Mouse (Mus musculus) T-helper 2 cell (primary cell): ENCODE data around the gene Mark3.

Source experiments
- in situ Hi-C: fragments of 300-600 bp; cut with MboI, MseI; formaldehyde crosslinking; loops from one replicate; pipeline ENCODE4 v1.15.1; 2025; ENCODE audit warnings: high pct_unique_total_duplicates

Mark3 gene

DNA sequence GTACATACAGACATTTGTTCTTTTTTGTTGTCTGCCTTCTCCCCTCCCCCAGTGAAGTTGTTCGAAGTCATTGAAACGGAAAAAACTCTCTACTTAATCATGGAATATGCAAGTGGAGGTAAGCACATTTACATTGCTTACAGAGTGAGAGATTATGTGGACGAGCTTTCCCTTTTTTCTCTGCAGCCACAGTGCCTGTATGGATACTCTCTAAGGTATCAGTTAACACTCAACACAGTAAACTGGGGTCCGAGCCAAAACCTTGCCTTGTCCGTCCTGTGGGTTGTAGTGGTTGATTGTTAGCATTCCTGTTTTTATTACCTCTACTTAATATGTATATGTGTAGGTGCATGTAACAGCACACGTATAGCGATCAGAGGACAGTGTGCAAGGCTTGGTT is 43.9 kb downstream of the Mark3 start:
- in situ Hi-C loops = no loop called here

DNA sequence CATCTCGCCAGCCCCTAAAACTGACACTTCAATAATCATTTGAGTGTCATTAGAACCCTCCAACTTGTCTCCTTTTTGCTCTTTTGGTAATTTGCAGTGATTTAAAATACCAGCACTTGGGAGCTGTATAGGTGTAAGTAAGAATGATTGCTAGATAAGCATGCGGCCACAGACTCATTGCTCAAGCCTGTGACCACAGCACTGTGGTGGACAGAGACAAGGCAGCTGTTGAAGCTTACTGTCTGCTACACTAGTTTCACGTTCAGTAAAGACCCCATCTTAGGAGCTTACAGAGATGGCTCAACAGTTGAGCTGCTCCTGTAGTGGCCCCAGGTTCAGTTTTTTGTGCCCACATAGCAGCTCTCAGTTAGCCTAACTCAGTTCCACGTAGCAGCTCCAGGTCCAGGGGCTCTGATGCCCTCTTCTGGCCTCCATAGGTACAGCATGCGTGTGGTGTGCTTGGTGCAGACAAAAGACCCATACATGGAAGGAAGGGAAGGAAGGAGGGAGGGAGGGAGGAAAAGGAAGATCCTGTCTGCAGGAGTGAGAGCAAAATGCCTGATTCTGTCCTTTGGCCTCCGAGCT is 73.8 kb downstream of the Mark3 start:
- in situ Hi-C loops = no loop called here

DNA sequence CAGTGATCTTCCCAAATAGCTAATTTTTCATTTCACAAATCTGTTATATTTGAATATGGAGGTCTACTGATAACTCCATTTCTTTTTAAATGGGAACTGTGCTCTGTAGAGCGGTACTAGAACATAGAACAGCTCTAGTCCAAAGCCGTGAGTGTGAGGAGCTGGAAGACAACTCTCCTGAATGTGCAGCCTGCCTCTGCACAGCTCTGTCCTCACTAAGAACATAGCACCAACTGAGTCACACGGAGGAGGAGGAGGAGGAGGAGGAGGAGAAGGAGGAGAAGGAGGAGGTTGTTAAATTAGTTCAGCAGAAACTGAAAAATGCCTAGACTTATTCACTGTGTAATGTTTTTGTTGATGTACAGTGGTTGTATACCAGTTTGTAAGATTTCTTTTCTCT is 78.6 kb downstream of the Mark3 start:
- in situ Hi-C loops = no loop called here

DNA sequence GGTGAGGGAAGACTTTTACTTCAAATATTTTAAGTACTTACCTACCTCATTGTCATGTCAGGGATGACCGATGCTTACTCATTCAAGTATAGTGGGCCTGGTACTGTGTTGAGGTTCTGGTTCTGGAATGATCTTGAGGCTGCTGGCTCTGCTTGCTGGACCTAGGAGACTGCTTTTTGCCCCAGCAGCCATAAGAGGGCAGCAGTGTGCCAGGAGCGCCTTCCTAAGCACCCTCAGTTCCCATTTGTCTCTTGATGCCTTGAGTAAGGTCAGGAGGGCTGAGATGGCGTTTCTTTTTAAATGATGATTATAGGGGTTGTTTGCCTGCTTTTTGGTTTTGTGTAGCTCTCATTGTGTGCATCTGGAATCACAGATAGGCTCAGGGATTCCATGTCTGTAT is 79.1 kb downstream of the Mark3 start:
- in situ Hi-C loops = no loop called here

DNA sequence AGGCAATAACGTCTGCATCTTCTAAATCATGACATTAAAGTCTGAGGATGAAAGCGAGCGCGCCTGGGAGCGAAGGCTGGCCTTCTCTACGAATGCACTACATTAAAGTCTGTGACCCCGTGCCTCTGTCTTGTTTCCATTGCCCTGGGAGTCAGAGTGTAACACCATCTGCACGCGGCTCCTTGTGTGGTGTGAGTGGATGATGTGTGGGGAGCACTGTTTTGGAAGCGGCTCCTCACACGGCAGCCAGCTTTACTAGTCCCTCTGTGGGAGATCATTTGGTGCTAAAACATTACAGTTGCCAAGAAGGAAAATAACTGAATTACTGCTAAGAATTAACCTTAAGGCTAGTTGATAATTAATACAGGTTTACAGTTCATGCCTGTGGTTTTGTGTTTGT is 81.4 kb downstream of the Mark3 start:
- in situ Hi-C loops = no loop called here

DNA sequence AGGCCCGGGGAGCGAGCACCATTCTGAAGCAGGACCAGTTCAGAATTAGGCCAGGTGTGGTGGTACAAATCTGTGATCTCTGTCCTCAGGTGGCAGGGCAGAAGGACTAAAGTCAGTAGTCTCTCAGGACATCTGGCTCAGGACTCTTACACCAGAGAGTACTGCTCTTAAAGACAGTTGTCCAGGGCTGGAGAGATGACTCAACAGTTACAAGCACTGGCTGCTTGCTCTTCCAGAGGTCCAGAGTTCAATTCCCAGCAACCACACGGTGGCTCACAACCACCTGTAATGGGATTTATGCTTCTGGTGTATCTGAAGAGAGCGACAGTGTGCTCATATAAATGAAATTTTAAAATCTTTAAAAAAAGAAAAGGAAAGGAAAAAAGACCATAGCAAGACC is 85.0 kb downstream of the Mark3 start:
- in situ Hi-C loops = no loop called here

DNA sequence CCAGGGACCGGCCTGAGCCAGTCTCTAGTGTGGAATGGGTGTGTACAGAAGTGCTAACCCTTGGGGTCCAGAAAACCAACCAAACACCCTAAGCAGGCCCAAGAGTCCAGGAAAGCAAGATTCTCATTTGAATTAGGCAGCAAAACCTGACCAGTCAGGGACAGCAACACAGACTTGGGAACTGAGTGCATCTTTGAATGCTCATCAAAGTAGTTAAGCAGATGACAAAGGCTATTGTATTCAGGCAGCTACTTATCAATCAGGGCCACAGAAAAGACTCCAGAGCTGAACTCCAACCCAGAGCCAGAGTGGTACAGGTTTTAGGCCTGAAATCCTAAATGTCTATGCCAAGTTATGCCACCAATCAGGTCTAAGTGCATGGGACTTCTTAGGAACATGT is 86.3 kb downstream of the Mark3 start:
- in situ Hi-C loops = loop anchor here (5.0 kb wide), 2 partner anchors 37 to 103 kb away; no protein-coding TSS in a partner anchor

DNA sequence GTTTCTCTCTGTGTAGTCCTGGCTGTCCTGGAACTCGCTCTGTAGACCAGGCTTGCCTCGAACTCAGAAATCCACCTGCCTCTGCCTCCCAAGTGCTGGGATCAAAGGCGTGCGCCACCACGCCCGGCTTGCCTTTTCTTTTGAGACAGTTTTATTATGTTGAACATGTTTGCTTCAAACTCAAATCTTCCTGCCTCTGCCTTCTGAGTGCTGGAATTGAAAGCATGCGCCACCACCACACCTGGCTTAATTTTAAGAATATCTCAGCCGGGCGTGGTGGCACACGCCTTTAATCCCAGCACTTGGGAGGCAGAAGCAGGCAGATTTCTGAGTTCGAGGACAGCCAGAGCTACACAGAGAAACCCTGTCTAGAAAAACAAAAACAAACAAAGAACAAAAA is 87.2 kb downstream of the Mark3 start:
- in situ Hi-C loops = loop anchor here (5.0 kb wide), 2 partner anchors 36 to 104 kb away; no protein-coding TSS in a partner anchor

DNA sequence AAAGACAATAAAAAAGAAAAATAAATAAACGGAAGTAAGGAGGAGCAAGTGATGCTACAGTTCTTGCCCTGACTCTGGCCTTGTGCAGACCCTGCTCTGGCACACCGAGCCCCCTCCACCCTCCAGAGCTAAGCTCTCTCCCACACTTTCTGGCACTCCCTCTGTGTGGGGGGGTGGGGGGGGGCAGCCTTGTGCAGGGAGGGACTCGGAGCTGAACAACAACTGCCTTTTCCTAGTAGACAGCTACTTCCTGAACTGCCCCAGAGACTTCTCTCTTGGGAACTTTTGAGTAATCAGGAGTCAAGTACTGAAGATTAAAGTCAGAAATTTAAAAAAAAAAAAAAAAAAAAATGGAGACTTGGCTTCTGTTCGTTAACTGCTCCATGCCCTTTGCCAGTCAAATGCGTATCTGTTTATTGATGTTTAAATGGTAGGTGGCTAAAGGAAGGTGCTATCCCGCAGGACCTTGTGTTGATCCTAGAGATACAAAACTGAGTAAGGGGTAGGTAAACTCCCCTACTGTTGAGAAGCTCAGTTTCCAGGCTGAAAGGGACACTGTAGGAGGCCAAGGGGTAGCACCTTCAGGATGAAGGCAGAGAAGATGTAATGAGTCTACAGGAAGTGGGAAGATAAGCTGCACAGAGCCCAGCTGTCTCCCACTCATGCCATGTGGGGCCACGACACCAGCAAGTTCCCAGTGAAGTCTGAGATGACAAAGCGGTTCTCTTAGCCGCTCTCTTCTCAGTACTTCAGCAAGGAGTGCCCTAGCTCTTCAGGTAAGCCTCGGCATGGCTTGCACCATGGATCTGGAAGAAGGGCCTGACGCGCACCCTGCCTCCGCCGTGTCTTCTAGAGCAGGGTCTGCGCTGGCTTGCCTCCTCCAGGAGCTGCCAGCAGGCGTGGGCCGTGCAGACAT is 89.2 kb downstream of the Mark3 start:
- in situ Hi-C loops = loop anchor here (5.0 kb wide), 2 partner anchors 34 to 106 kb away; no protein-coding TSS in a partner anchor

DNA sequence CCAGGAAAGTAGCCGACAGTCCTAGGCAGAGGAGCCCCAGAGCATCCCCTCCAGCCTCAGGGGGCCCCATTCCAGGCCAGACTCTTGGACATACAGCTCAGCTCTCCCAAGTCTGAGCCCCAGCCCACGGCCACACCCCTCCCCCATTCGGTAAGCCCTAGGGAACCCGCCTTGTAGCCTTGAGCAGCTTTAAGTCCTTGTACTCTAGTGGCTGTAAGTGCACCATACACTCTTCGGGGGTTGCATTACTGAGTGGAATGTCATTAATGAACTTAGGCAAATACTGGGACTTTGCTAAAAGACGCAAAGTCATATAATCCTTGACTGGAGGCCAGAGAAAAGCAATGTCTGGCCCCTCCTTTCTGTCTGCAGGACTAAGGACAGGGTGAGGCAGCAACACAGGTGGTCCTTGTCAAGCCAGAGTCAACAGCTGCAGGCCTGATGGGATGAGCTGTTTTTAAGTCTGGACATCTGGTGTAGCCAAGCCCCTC is 89.9 kb downstream of the Mark3 start:
- in situ Hi-C loops = loop anchor here (5.0 kb wide), 2 partner anchors 33 to 107 kb away; no protein-coding TSS in a partner anchor

DNA sequence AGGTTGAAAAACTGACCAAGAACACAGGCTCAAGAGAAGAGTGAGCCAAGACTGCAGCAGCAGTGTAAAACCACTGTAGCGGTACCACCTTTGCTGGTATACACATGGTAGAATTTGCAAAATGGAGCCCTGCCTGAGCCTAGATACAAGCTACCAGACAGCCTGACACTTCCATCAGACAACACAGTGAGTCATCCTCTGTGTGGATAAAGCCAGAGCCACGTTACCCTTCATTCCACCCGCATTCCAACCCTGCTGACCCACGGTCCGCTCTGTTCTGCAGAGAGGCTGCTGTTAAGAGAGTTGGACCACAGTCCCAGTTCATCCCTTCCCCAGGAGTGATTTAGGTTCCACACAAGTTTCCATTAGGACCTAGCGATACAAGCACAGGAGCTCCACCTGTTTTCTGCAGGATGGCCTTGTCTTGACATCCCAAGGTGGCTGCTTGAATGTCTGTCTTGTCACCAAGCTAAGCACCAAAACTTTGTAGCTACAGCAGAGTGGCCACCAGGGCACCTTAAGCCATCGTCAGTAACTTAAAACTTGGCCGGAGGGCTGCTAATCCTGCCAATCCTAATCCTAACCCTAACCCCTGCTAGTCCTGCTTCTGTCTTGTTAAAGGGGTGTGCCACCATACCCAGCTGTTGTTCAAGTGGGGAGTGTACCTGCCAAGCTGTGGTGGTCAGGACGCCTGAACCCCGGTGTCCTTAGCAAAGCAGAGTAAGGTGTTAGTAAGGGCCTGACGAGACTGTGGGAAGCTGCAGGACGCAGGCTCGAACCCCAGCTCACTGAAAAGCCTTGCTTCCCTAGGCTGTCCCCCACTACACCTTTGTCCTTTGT is 90.9 kb downstream of the Mark3 start:
- in situ Hi-C loops = no loop called here

DNA sequence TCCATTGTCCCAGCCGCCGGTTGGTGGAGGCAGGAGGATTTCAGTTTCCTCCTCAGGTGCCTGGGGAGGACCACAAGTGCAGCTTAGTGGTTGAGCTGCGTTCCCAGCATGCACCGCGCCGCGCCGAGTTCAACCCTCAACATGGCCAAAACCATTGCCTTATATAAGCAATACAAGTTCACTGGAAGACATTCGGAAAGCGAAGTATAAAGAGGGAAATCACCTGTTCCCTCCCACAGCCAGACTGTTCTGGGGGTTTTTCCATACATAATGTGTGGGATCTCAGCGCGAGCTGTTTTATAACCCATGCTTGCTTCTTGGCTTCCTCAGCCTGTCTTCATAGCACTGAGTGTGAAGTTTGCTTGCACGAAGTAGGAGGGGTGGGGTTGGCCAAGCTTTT is 92.1 kb downstream of the Mark3 start:
- in situ Hi-C loops = no loop called here

DNA sequence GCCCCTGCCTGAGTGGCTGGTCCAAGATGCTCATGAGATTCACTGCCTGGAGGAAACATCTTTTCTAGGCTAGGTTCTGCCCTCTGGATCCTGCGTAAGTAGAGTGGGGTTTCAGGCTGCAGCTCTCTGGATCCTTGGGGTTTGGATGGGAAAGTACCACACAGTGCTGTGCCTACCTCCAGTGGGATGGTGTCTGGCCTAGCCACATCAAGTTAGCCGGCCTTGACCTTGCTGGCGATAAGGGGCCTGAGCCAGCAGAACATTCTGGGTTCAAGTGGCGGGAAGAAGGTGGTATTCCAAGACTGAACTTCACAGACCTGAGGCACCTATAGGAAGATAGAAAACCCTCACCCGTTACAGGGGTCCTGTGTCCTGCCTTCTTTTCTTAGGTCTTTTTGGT is 93.1 kb downstream of the Mark3 start:
- in situ Hi-C loops = no loop called here

DNA sequence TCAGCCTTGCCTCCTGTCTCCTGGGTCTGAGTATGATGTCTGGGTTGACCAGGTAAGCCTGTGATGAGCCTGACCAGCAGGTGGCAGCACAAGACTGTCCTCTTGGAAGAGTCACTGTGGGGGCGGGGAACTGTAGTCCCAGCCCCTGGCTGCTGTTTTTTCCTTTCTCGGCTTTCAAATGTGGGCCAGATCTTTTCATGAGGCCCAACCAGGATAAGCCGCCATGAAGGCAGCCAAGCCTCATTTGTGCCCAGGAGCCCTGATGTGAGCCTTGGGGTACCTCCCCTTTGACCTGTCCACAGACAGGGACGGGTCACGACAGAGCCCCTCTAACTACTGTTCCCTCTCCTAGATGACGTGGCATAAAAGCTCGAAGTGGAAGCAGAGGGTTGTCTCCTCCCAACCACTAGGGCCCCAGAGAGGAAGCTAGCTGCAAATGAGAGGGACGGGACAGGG is 94.2 kb downstream of the Mark3 start:
- in situ Hi-C loops = no loop called here

DNA sequence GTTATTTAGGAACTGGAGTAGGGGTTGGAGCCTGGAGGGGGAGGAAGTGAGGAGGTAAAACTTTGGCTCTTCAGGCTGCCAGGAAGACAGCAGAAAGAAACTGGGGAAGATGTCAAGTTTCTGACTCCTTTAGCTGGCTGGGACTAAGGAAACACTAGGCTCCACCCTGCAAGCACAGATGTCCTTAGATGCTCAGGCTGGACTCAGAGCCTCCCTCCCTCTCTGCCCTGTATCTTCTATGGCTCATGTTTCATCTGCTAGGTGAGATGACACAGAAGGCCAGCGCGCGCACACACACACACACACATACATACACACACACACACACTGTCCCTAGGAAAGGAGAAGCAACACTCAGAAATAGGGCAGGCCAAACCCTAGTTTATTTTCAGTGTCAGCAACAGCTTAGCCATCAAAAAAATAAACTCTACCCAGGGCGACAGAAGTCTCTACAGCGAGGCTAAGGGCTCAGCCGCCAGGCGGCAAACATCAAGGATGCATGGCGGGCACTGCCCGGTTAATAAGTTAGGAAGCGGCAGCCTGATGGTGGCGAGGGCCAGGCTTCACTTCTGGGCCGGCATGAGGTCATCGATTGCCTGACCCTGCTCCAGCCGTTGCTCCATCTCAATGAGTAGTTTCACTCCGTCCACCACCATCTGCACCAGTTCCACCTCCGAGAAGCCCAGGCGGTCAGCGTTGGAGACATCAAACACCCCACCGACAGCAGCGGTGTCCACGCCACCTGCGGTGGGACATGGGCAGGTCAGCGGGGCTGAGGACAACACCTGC is 94.9 kb downstream of the Mark3 start:
- in situ Hi-C loops = no loop called here

DNA sequence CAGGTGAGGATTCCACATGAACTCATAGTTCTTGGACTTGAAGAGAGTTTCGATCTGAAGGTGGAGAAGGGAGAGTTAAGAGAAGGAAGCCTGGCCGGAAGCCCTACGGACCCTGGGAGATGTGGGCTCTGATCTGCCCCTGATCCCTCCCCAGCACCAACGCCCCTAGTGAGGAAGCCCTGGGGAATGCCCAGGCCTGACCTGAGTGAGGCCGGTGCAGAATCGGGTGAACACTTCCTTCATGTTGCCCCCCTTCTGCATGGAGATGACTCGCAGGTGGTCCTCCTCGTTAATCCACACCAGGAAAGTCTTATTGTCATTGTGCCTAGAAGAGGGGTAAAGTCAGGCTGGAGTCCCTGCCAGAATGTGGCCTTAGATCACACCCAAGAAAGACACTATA is 95.6 kb downstream of the Mark3 start:
- in situ Hi-C loops = no loop called here

DNA sequence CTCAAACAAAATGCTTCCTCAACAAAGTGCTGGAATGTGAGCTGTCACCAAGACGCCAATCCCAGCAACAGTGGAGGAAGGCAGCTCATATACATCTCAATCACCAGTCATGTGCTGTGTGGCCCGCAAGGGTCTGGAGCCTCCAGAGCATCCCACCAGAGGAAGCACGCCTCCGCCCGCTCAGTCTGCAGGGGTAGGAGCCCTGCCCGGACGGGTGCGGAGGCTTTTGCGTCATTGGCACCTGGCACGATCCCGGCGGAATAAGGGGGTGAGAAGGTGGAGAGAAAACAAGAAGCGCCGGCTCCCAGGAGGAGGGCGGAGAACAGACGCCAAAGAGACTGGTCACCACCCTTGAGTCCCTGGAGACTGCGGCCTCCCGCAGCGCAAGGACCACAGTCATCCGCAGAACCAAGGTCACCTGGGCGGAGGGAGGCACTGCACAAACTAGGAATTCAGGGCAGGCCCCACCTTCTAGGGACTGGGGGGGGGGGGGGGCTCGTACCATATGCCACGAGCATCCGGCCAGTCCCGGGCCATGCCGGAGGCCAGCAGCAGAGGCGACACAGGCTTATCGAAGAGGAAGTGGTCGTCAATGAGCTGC is 96.1 kb downstream of the Mark3 start:
- in situ Hi-C loops = no loop called here

DNA sequence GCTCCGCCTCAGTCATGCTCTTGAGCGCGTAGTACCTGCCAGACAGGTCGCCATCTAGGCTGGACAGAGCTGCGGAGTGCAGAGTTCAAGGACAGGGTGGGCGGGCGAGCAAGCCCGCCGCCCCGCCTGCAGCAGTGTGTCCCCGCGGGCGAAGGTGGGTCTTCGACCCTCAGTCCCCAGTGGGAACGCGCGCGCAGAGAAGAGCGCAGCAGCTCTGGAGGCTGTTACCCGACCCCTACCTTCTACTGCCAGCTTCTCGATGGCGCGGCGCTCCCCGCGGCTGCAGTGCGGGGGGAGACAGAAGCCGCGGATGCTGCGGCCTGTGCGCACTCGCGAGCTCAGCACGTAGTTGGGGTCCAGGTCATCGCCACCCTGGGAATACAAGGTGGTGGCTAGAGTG is 96.7 kb downstream of the Mark3 start:
- in situ Hi-C loops = no loop called here

DNA sequence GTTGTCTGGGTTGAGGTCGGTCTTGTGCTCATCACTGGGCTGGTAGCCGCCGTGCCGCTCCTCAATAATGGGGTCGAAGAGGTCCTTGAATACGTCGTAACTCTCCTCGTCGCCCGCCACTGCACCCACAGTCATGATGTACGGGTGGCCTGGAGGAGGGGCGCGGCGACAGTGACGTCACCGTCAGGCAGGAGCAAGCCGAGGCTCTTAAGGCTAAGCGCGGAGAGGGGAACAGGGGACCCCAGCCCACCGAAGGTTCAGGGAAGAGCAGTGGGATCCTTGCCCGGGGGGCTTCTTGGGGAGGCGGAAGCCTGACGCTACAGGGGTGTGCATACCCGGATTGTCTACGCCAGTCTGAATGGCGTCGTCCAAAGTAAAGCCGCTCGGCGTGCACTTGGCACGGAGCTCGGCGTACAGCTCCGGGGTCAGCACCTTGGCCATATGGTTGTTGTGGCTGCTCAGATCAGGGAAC is 97.1 kb downstream of the Mark3 start:
- in situ Hi-C loops = no loop called here

DNA sequence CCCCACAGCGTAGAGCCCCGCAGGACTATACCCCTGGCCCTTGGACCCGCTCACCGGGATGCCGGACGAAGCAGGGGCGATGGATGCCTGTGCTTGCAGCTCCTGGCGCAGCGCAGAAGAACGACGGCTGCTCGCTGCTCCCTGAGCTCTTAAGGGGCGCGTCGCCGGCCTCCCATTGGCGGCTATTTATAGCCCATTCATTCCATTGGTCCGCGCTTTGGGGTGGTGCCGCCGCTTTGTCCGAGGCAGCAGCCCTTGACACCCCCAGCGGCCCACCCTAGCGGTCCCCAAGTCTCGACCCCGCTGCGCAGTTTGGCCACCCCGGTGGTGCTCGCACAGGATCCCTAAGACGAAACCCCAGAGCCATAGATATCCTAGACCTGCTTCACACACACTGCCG is 97.9 kb downstream of the Mark3 start, which contains the start of gene Ckb:
Ckb (minus strand) TSS at position 163 of the 400 bp plus-strand sequence.
- in situ Hi-C loops = no loop called here
